Mouse (Mus musculus) lung, adult 2 months (tissue): Measurements from ENCODE around the gene Sbno1.

Experiments
- CTCF ChIP-seq: fragments of 200-500 bp; IDR thresholded peaks from 2 replicates; pipeline ENCODE4 v1.5.1; 2011; ENCODE audit warnings: mild to moderate bottlenecking, low read length, control low read depth; ENCODE audit not compliant: insufficient read depth
- POLR2A ChIP-seq: fragments of 200-500 bp; IDR thresholded peaks from 2 replicates; pipeline ENCODE4 v1.6.1; 2011; ENCODE audit warnings: low read depth, mild to moderate bottlenecking, control low read depth, low read length, borderline replicate concordance; ENCODE audit errors: extremely low read depth

GRCm38 (mm10) chr5:124330086-124330485 is 95.7 kb downstream of the Sbno1 start:
- TF ChIP-seq CTCF: no peak
- no peak for TF ChIP-seq POLR2A
